Mouse (Mus musculus) adrenal gland, adult (tissue): ENCODE measurements around the gene Gm20388.
A peak's percentile ranks its signal among the peaks of the same experiment; 100 is the strongest.

ENCODE experiments used
- DNase-seq, 2 experiments: peaks; one replicate each; pipeline ENCODE4 v3.0.0; 2022 to 2023; ENCODE audit warnings: low spot score in 1 of 2; ENCODE audit not compliant: inconsistent age in 2 of 2

Gene Gm20388

DNA sequence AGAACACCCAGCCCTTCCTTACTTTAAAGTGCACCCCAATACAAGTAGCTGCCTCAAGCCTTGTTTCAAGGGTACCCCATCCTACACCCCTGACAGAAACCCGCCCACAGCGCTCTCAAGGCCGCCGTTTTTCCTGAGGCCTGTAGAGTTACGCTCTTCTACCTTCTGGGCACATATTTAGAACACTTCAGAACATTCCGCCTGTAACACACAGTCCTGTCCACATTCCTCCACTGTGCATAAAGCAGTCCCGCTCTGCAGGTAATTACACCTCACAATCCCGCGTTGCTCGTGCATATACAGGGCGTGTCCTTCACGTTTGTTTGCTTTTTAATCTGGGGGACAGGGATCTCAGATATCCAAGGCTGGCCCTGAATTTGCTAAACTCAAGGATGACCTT lies 1169.3 kb downstream of the Gm20388 start:
- DNase-seq: no peak

- DNase-seq: no peak
Observed at GRCm38 (mm10) chr8:121080361-121081090, 1169.9 kb downstream of the Gm20388 start.

- no peak for DNase-seq
Observed at GRCm38 (mm10) chr8:121081398-121081797, 1170.8 kb downstream of the Gm20388 start.

- DNase-seq: peak in 1 of 2 experiments; percentile 40
Observed at GRCm38 (mm10) chr8:121082218-121083092, 1171.8 kb downstream of the Gm20388 start.

GRCm38 (mm10) chr8:121083093-121083935 lies 1172.7 kb downstream of the Gm20388 start:
- DNase-seq: peak; percentile 72 to 88

DNA sequence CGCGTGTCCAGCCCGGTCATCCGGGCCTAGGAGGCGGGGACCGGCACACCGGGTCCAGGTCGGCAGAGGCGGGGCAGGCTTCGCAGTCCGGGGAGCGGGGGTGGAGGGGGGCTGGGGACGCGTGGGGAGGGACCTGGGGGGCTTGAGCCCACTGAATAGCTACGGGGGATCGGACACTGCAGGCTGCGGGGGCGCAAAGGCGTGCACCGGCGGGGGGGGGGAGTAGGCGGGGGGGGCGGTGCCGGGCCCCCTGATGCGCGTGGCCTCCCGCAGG lies 1173.2 kb downstream of the Gm20388 start:
- no peak for DNase-seq

DNA sequence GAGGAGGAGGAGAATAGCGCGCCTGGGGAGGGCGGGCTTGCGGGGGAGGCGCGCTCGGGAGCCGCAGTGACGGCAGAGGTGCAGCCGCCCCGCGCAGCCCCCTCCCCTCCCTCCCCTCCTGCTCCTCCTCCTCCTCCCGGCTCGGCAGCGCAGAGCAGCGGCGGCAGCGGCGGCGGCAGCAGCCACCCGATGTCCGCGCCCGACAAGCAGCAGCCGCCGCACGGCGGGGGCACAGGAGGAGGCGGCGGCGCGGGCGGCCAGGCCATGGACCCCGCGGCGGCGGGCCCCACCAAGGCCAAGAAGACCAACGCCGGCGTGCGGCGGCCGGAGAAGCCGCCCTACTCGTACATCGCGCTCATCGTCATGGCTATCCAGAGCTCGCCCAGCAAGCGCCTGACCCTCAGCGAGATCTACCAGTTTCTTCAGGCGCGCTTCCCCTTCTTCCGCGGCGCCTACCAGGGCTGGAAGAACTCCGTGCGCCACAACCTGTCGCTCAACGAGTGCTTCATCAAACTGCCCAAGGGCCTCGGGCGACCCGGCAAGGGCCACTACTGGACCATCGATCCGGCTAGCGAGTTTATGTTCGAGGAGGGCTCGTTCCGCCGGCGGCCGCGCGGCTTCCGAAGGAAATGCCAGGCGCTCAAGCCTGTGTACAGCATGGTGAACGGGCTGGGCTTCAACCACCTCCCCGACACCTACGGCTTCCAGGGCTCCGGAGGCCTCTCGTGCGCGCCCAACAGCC lies 1173.7 kb downstream of the Gm20388 start, which contains the start of gene Foxf1:
Foxf1 (plus strand) TSS at position 177 of the 742 bp plus-strand sequence.
- peak in 1 of 2 experiments; percentile 61 for DNase-seq

DNA sequence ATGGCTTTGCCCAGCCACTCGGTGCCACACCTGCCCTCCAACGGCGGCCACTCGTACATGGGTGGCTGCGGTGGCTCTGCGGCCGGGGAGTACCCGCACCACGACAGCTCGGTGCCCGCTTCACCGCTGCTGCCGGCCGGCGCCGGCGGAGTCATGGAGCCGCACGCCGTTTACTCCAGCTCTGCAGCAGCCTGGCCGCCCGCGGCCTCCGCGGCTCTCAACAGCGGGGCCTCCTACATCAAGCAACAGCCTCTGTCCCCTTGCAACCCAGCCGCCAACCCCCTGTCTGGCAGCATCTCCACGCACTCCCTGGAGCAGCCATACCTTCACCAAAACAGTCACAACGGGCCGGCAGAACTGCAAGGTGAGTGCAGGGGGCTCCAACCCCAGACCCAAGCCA lies 1174.4 kb downstream of the Gm20388 start:
- DNase-seq: no peak

- no peak for DNase-seq
Observed at GRCm38 (mm10) chr8:121085561-121085960, 1174.9 kb downstream of the Gm20388 start.

GRCm38 (mm10) chr8:121086004-121086900 lies 1175.6 kb downstream of the Gm20388 start:
- DNase-seq: no peak

- no peak for DNase-seq
Observed at GRCm38 (mm10) chr8:121088281-121088680, 1177.6 kb downstream of the Gm20388 start.

DNA sequence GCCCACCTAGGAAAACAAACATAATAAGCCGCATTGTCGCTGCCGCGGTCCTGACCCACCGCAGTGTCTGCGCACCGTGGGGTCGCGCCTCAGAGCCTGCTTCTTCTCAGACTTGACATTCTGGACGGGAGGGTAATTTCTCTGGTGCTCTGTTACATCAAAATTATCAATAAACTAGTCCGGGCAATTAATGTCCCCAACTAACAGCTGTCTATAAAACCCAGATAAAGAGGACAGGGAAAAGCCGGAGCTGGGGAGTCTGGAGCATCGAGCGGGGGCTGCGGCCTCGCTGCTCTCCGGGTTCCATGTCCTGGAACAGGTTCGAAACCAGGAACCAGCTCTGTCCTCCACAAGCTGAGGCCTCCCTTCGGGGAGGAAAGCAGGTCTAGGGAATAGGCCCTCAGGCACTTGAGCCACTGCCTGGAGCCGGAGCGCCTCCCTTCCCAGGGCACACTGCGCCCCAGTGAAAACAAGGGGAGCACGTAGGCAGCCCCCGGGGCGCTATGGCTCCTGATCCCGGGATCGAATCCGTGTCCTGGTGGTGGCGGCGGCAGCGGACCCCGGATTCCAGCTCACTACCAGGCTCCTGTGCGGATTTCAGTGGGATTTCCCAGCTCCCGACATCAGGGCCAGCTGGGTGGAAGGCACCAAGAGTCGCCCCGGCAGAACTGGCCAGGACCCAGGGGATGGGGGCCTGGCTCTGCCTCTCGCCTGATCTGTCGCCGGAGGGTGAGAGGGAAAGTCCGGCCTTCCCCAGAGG lies 1178.4 kb downstream of the Gm20388 start:
- no peak for DNase-seq

GRCm38 (mm10) chr8:121089631-121090380 lies 1179.2 kb downstream of the Gm20388 start:
- DNase-seq: no peak

- no peak for DNase-seq
Observed at GRCm38 (mm10) chr8:121090716-121091115, 1180.1 kb downstream of the Gm20388 start.

DNA sequence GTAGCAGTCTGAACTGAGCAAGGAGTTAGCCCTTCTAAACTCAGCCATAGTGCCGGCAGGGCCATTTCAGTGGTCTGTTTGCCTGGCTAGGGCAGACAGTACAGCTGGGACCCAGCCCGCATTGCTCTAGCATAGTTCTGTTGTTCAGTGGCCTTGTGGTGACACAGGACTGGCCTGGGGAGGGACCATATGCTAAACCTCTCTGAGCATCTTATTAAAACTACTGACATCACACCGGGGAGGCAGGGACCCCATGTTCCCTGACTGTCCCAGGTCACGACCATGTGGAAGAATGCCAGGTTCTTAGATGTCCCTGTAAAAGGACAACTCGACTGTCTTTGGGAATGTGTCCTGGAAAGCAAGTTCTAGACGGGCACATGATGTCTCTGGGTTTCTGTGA lies 1181.5 kb downstream of the Gm20388 start:
- DNase-seq: peak in 1 of 2 experiments; percentile 79

DNA sequence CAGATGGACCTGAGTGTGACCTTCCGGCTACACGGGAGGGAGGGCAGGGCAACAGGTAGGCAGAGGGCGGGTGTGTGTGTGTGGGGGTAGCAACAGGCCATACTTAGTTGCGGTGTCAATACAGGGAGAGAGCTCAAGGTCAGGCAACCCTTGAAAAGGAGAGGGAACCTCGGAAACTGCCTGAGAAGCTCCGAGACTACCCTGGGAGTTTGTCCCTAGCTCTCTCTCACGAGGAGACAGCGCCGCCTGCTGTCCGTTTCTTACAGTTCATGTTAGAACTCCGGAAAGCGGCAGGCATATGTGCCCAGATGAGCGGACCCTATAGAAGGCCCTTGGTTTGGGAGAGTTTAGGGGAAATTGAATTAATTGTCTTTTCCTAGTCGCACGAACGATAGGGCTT lies 1182.0 kb downstream of the Gm20388 start:
- peak; percentile 83 to 93 for DNase-seq

- DNase-seq: no peak
Observed at GRCm38 (mm10) chr8:121093496-121093895, 1182.9 kb downstream of the Gm20388 start.
